In the genomic region with DNA sequence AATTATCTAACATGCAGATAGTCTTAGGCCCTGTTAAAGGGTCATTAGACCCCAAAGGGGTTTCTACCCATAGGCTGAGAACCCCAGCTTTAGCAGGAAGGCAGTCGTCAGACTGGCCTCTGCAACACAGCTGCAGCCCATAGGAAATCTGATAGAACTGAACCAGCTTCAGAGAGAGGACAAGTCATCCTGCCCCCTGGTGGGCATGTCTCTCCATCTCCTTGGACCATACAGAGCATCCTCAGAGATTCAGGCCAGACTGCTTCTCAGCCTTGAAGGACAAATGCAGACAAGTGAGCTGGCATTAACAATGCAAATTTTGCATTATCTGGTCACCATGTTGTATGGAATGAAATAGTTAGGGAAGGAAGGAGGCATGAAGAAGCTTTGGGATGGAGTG, we compare ENCODE assay signal across 12 mouse cellular contexts. TPM values are rescaled to one million over a fixed set of nuclear protein-coding genes. Genes with fewer than 3 reads are reported as not detected.
A peak's percentile ranks its signal among the peaks of the same experiment; 100 is the strongest.
DNase-seq lines count a peak whose midpoint lies in the region; TF ChIP-seq lines count a peak whose summit lies in the region.
"Had no signal": no experiment of that assay in that cellular context is flagged by ENCODE, and none has a peak within 500 bp of the region (broad histone marks: within the 10 kb centered on the region; RNA-seq: fewer than 3 reads in every experiment).

No protein-coding gene starts in this region.

- H3K27ac ChIP-seq in cerebellum, adult 2 months (ENCODE audit: insufficient read depth, low read length), result no peak overlapping the region
- H3K27ac ChIP-seq in left cerebral cortex, adult 2 months, result no peak overlapping the region
- H3K27ac ChIP-seq in embryonic fibroblast, embryonic 13.5 days (ENCODE audit: insufficient read depth, low read length), result no peak overlapping the region
- H3K27ac ChIP-seq: forebrain, embryonic 15.5 days; midbrain, embryonic 12.5 days had no signal

- H3K4me3 ChIP-seq in cerebellum, adult 2 months (replicated peaks; ENCODE audit: insufficient read depth, low read depth, low read length), result no peak overlapping the region
- no peak overlapping the region for H3K4me3 ChIP-seq in left cerebral cortex, adult 2 months
- no peak overlapping the region for H3K4me3 ChIP-seq in E14TG2a.4 (replicated peaks; ENCODE audit: low read length)
- no peak overlapping the region for H3K4me3 ChIP-seq in embryonic fibroblast, embryonic 13.5 days (ENCODE audit: insufficient read depth, low read length)
- H3K4me3 ChIP-seq: forebrain, embryonic 15.5 days; midbrain, embryonic 12.5 days had no signal

- WGBS in cerebellum, adult 2 months, result 59% methylated on average over 1 of the region's 1 CpGs

- H3K36me3 ChIP-seq in E14TG2a.4 (ENCODE audit: insufficient read depth, low read length), result no peaks in the 10 kb centered on the region
- H3K36me3 ChIP-seq: forebrain, embryonic 15.5 days; midbrain, embryonic 12.5 days had no signal

- intact Hi-C loops in left cerebral cortex, adult 2 months (cut with DNase I), result no loop called here
- intact Hi-C loops in left cerebral cortex, postnatal 4 days (cut with DNase I), result no loop called here
- intact Hi-C loops in gastrocnemius, postnatal 36 days (cut with DNase I), result no loop called here

- peak; percentile 29; the same call in 1 of the 2 replicates for TF ChIP-seq CTCF in cerebellum, adult 2 months (IDR thresholded peaks at IDR 0.05; ENCODE audit: borderline replicate concordance, insufficient read depth, low read depth, low read length)
- peak; percentile 38 for TF ChIP-seq CTCF in left cerebral cortex, adult 2 months (IDR thresholded peaks at IDR 0.05)
- peak; percentile 14; the same call in 1 of the 2 replicates for TF ChIP-seq CTCF in E14TG2a.4 (conservative IDR thresholded peaks at IDR 0.05; ENCODE audit: low read length)
- 0 out of 2 replicates have a peak, but pooled peaks have one; percentile 1 for TF ChIP-seq CTCF in embryonic fibroblast, embryonic 13.5 days (IDR thresholded peaks at IDR 0.05; ENCODE audit: borderline replicate concordance, insufficient read depth, low read length)

- no peaks in the 10 kb centered on the region for H3K27me3 ChIP-seq in cerebellum, adult 2 months (ENCODE audit: control insufficient read depth, insufficient read depth, low read length)
- no peaks in the 10 kb centered on the region for H3K27me3 ChIP-seq in E14TG2a.4 (ENCODE audit: insufficient read depth, low read length)
- H3K27me3 ChIP-seq: forebrain, embryonic 15.5 days; midbrain, embryonic 12.5 days had no signal

- no peak for TF ChIP-seq POLR2A in cerebellum, adult 2 months (IDR thresholded peaks at IDR 0.05; ENCODE audit: borderline replicate concordance, insufficient read depth, low read length)
- TF ChIP-seq POLR2A in embryonic fibroblast, embryonic 13.5 days (IDR thresholded peaks at IDR 0.05; ENCODE audit: low read depth, low read length), result no peak

- H3K9me3 ChIP-seq in E14TG2a.4 (ENCODE audit: low read length), result 0 out of 2 replicates have a peak, but pooled peaks cover 5% of the 10 kb centered on the region
- H3K9me3 ChIP-seq: forebrain, embryonic 15.5 days; midbrain, embryonic 12.5 days had no signal

- DNase-seq in cerebellum, adult 2 months, result no peak
- no peak for DNase-seq in cerebellum, adult 9-10 months
- DNase-seq in left cerebral cortex, adult 2 months (ENCODE audit: extremely low spot score in 1 of 2, low spot score in 2 of 2), result no peak
- DNase-seq in left cerebral cortex, postnatal 4 days, result no peak
- DNase-seq in cerebellum, adult 11-12 months, result no peak
- no peak for DNase-seq in gastrocnemius, postnatal 36 days

- no peaks in the 10 kb centered on the region for H3K4me1 ChIP-seq in cerebellum, adult 2 months (ENCODE audit: control insufficient read depth, insufficient read depth, low read length)
- no peaks in the 10 kb centered on the region for H3K4me1 ChIP-seq in E14TG2a.4 (replicated peaks; ENCODE audit: low read depth, low read length)
- no peaks in the 10 kb centered on the region for H3K4me1 ChIP-seq in embryonic fibroblast, embryonic 13.5 days (ENCODE audit: control insufficient read depth, insufficient read depth, low read length)
- H3K4me1 ChIP-seq: forebrain, embryonic 15.5 days; midbrain, embryonic 12.5 days had no signal

RNA-seq across cellular contexts. Expression of gene Nmur2, which starts 59.2 kb away (rescaled TPM):
- 0.11 and 0.19 TPM in 2 replicates for polyA plus RNA-seq in cerebellum, adult 2 months (2012; rRNA removed)
- total RNA-seq in left cerebral cortex, adult 2 months (2021), result under 1 TPM; 0.14 TPM
- total RNA-seq in left cerebral cortex, postnatal 4 days (2021), result not detected
- not detected in 2 replicates for polyA plus RNA-seq in embryonic fibroblast, embryonic 13.5 days (2011; ENCODE audit: insufficient read length, low read depth, missing spikeins)
- not detected for total RNA-seq in gastrocnemius, postnatal 36 days (2021)
- total RNA-seq: heart, postnatal 25 days; left cerebral cortex, postnatal 10 days had no signal
